Mouse (Mus musculus) embryonic fibroblast, embryonic 13.5 days (primary cell): ENCODE data around the gene Hivep2.

ENCODE experiments used
- CTCF ChIP-seq: IDR thresholded peaks from 2 replicates; pipeline ENCODE4 v1.5.1; 2011; ENCODE audit warnings: mild to moderate bottlenecking, control low read depth, low read length, moderate library complexity, borderline replicate concordance; ENCODE audit not compliant: insufficient read depth
- POLR2A ChIP-seq: IDR thresholded peaks from 2 replicates; pipeline ENCODE4 v1.6.1; 2011; ENCODE audit warnings: low read depth, mild to moderate bottlenecking, control low read depth, low read length, moderate library complexity

- TF ChIP-seq POLR2A = no peak
- no peak for TF ChIP-seq CTCF
Observed at GRCm38 (mm10) chr10:14034790-14035189, 68.9 kb downstream of the Hivep2 start.
